Mouse (Mus musculus) C2C12 (cell line): Measurements from ENCODE around the gene Ccnc.

Experiments
- CEBPB ChIP-seq: IDR thresholded peaks from one replicate; pipeline ENCODE4 v1.6.1; 2011; ENCODE audit warnings: low read depth, mild to moderate bottlenecking, control low read depth, moderate library complexity
- CTCF ChIP-seq: IDR thresholded peaks from one replicate; pipeline ENCODE4 v1.5.1; 2011; ENCODE audit not compliant: control insufficient read depth, insufficient read depth, insufficient read length
- FOSL1 ChIP-seq: IDR thresholded peaks from one replicate; pipeline ENCODE4 v1.8.0; 2011; ENCODE audit warnings: mild to moderate bottlenecking, low read length; ENCODE audit not compliant: poor library complexity, insufficient read depth, severe bottlenecking
- MAX ChIP-seq: IDR thresholded peaks from one replicate; pipeline ENCODE4 v1.6.1; 2011; ENCODE audit warnings: mild to moderate bottlenecking, control low read depth
- MYOD1 ChIP-seq: IDR thresholded peaks from one replicate; pipeline ENCODE4 v1.6.1; 2011; ENCODE audit warnings: low read depth; ENCODE audit not compliant: control insufficient read depth, insufficient read length
- MYOG ChIP-seq: IDR thresholded peaks from one replicate; pipeline ENCODE4 v1.6.1; 2011; ENCODE audit not compliant: control insufficient read depth, insufficient read length; ENCODE audit errors: extremely low read depth
- USF1 ChIP-seq: IDR thresholded peaks from one replicate; pipeline ENCODE4 v1.6.1; 2011; ENCODE audit warnings: low read depth, mild to moderate bottlenecking, control low read depth, moderate library complexity

DNA sequence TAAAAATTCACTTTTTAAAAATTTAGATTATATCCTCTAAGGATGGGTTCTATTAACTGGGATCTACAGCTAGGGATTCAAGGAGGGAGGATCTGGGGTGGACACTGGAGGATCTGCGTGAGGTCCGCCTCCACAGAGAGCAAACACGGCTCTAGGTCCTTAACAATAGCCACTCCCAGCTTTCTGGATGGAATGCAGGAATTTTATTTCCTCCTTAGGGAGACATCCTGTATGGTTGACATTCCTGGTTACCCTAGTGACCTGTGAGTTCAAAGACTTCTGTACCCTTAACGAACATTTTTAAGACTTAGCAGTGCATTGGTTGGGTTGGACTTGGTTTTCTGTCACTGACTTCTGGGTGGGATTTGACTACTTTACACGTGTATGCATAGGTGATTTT, 18.2 kb downstream of the Ccnc start:
- TF ChIP-seq CTCF (no peak), MAX (no peak), MYOD1 (no peak), USF1 (no peak), CEBPB (no peak), FOSL1 (no peak), MYOG (no peak)
